Mouse (Mus musculus) kidney, postnatal 4 days (tissue): Measurements from ENCODE around the gene Frmd7.

Experiments
- DNase-seq, 2 experiments: peaks; one replicate each; pipeline ENCODE4 v3.0.0; 2021; ENCODE audit warnings: mixed read lengths in 2 of 2

The Frmd7 gene

GRCm38 (mm10) chrX:50863771-50864170 is 78.7 kb downstream of the Frmd7 start:
- no peak for DNase-seq

- DNase-seq: peak in 1 of 2 experiments; percentile 6
Measured at GRCm38 (mm10) chrX:50850428-50851184, 91.9 kb downstream of the Frmd7 start.
